Mouse (Mus musculus) brown adipose tissue, adult 24 weeks (tissue): ENCODE measurements at regions not wholly inside any gene's neighbourhood (a gene's known extent, or its start where the extent isn't known, plus 50 kb on each side); places are given as distances from the start of the nearest gene placed in this dataset.

Source experiments
- H3K27ac ChIP-seq: fragments of 200-500 bp; replicated peaks from 2 replicates; pipeline ENCODE4 v1.5.1; 2012; ENCODE audit warnings: low read depth, mild to moderate bottlenecking, low read length
- H3K4me1 ChIP-seq: fragments of 200-500 bp; 2 replicates; pipeline ENCODE4 v1.6.1; 2012; ENCODE audit warnings: low read length, mixed read lengths; ENCODE audit not compliant: control insufficient read depth, insufficient read depth, insufficient read length
- H3K4me3 ChIP-seq: fragments of 200-500 bp; 2 replicates; pipeline ENCODE4 v1.5.1; 2012; ENCODE audit warnings: low read depth, mild to moderate bottlenecking, low read length, moderate library complexity; ENCODE audit not compliant: insufficient read depth

GRCm38 (mm10) chr2:39278218-39278617 lies 52.0 kb upstream of the Ppp6c start:
- H3K4me3 ChIP-seq, result no peak overlapping the region
- H3K4me1 ChIP-seq, result no peaks in the 10 kb centered on the region
- no peak overlapping the region for H3K27ac ChIP-seq
